Mouse (Mus musculus): Measurements from ENCODE around the gene Ndufa4l2. TPM values are rescaled to one million over a fixed set of nuclear protein-coding genes. Genes with fewer than 3 reads are reported as not detected.

Ndufa4l2 gene
- polyA plus RNA-seq, 1 experiment from 2014 or later, result 91.9 TPM

GRCm38 (mm10) chr10:127500894-127501893 is 13.6 kb upstream of the Ndufa4l2 start, which contains the start of gene Stac3:
Gene Stac3 (plus strand): TSS chr10:127501686.
- H3K4me2 ChIP-seq (ENCODE audit: low read depth, low read length), result no peak within 1 kb of the TSS
- peak; percentile 37 for DNase-seq (ENCODE audit: low spot score)
- no peak within 1 kb of the TSS for H3K27ac ChIP-seq (replicated peaks; ENCODE audit: low read depth, low read length)
- H3K4me3 ChIP-seq (ENCODE audit: low read depth, low read length), result no peak within 1 kb of the TSS
- no peaks in the 10 kb centered on the region for H3K27me3 ChIP-seq (replicated peaks; ENCODE audit: control insufficient read depth, insufficient read depth, low read length)
- no peaks in the 10 kb centered on the region for H3K4me1 ChIP-seq (ENCODE audit: control insufficient read depth, insufficient read depth, low read length)
- H3K36me3 ChIP-seq (ENCODE audit: control insufficient read depth, insufficient read depth, low read length), result peaks cover 52% of the 10 kb centered on the region
- H3K9me3 ChIP-seq (ENCODE audit: control insufficient read depth, low read length), result no peaks in the 10 kb centered on the region
- 61% methylated on average over 13 of the region's 13 CpGs for WGBS
- ATAC-seq (ENCODE audit: low read depth), result peak; percentile 54; the same call in 1 of the 2 replicates
- no peak within 1 kb of the TSS for H3K9ac ChIP-seq (ENCODE audit: low read depth, low read length)

- peaks cover 58% of the 10 kb centered on the region for H3K27me3 ChIP-seq (replicated peaks; ENCODE audit: control insufficient read depth, insufficient read depth, low read length)
- 0 out of 2 replicates have a peak, but pooled peaks have one; percentile 0 for ATAC-seq (ENCODE audit: low read depth)
- peak; percentile 72 for DNase-seq (ENCODE audit: low spot score)
- H3K4me3 ChIP-seq (ENCODE audit: low read depth, low read length), result peak overlapping the region; percentile 37; the same call in 1 of the 2 replicates
- no peaks in the 10 kb centered on the region for H3K9me3 ChIP-seq (ENCODE audit: control insufficient read depth, low read length)
- H3K9ac ChIP-seq (ENCODE audit: low read depth, low read length), result no peak overlapping the region
- H3K36me3 ChIP-seq (ENCODE audit: control insufficient read depth, insufficient read depth, low read length), result peaks cover 13% of the 10 kb centered on the region
- no peak overlapping the region for H3K27ac ChIP-seq (replicated peaks; ENCODE audit: low read depth, low read length)
- H3K4me2 ChIP-seq (ENCODE audit: low read depth, low read length), result peak overlapping the region; percentile 62
- peaks cover 31% of the 10 kb centered on the region for H3K4me1 ChIP-seq (ENCODE audit: control insufficient read depth, insufficient read depth, low read length)
- 4% methylated on average over 15 of the region's 15 CpGs for WGBS
Observed at GRCm38 (mm10) chr10:127508239-127508638, 6.5 kb upstream of the Ndufa4l2 start.

- Histone ChIP-seq H3K4me1 (ENCODE audit: control insufficient read depth, insufficient read depth, low read length) (peaks cover 41% of the 10 kb centered on the region), H3K27ac (replicated peaks; ENCODE audit: low read depth, low read length) (no peak overlapping the region), H3K9me3 (ENCODE audit: control insufficient read depth, low read length) (no peaks in the 10 kb centered on the region), H3K4me3 (ENCODE audit: low read depth, low read length) (peak overlapping the region; percentile 37), H3K27me3 (replicated peaks; ENCODE audit: control insufficient read depth, insufficient read depth, low read length) (peaks cover 68% of the 10 kb centered on the region), H3K9ac (ENCODE audit: low read depth, low read length) (peak overlapping the region; percentile 11; the same call in 1 of the 2 replicates), H3K4me2 (ENCODE audit: low read depth, low read length) (peak overlapping the region; percentile 62), H3K36me3 (ENCODE audit: control insufficient read depth, insufficient read depth, low read length) (peaks cover 5% of the 10 kb centered on the region)
- 0% methylated on average over 32 of the region's 35 CpGs for WGBS
- peak; percentile 91 for DNase-seq (ENCODE audit: low spot score)
- ATAC-seq (ENCODE audit: low read depth), result peak; percentile 41
Observed at GRCm38 (mm10) chr10:127509051-127509836, 5.5 kb upstream of the Ndufa4l2 start.

DNA sequence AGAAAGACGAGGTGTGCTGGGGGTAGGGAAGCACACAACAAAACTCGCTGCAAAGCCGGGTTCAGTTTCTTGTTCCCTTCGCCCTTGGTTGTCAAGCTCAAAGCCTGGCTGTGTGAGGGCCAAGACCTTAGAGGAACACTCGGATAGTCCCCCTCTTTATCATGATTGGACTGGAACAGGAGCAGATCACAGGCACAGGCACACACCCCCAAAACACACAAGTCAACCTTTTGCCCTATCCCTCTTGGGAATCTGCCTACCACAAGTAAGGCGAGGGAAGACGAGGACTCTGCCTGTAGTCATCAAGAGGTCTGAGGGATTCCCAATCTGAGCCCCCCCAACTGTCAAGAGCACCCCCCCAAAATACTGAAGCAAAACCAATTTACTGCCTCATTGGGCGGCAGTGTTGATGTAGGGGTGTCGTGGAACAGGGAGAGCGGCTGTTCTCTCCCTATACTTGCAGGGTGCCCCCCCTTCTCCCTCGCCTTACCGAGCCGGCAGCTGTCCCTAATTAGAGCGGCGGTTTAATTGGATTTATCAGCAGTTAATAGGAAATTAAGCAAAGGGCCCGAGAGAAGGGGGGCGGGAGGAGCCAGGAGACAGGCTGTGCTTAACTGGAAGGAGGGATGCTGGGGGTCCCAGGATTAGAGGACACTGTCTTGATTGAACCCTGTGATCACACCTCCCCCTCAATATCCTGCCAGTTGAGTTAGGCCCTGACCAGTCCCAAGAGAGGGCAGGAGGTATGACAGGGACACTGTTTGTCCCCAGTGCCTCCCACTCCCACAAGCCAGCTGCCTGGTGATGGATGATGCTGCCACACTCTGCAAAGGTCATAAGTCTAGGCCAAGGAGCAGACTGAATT is 4.7 kb upstream of the Ndufa4l2 start:
- Histone ChIP-seq H3K4me1 (ENCODE audit: control insufficient read depth, insufficient read depth, low read length) (peaks cover 43% of the 10 kb centered on the region), H3K36me3 (ENCODE audit: control insufficient read depth, insufficient read depth, low read length) (no peaks in the 10 kb centered on the region)

DNA sequence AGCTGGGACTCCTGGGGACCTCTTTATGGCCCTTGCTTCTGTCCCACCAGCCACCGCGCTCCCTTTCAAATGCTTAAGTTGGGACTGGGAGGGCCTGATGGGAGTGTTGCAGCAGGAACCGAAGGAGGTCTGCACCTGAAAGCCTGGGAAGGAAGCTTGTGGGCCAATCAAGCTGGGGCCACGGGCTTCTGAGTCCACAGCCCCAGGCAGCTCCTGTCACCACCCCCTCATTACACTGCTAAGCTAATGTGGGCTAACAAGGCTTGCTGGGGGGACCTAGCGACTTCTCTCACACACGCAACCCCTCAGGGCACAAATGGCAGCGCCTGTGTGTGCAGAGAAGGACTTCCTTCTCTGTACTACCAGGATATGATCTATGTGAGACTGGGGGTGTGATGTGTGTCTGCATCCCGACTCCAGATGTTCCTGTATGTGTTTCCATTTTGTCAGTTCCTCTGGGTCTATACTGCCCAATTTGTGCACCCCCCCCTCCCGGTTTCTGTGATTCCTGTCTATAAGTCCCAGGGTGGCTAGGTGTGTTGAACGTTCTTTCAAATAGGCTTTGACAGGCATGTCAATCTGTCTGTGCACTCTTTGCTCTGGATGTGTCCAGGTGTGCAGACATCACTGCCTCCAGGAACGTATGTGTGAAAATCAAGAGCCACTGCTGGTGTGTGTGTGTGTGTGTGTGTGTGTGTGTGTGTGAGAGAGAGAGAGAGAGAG is 3.7 kb upstream of the Ndufa4l2 start:
- H3K4me1 ChIP-seq (ENCODE audit: control insufficient read depth, insufficient read depth, low read length), result peaks cover 46% of the 10 kb centered on the region

More for the DNA sequence above, 4.7 kb upstream of the Ndufa4l2 start:
- peaks cover 77% of the 10 kb centered on the region for H3K27me3 ChIP-seq (replicated peaks; ENCODE audit: control insufficient read depth, insufficient read depth, low read length)
- DNase-seq (ENCODE audit: low spot score) (peak; percentile 42), ATAC-seq (ENCODE audit: low read depth) (no peak)
- H3K9me3 ChIP-seq (ENCODE audit: control insufficient read depth, low read length), result no peaks in the 10 kb centered on the region
- peak overlapping the region; percentile 62 for H3K4me2 ChIP-seq (ENCODE audit: low read depth, low read length)
- H3K9ac ChIP-seq (ENCODE audit: low read depth, low read length), result no peak overlapping the region
- H3K4me3 ChIP-seq (ENCODE audit: low read depth, low read length), result peak overlapping the region; percentile 37
- no peak overlapping the region for H3K27ac ChIP-seq (replicated peaks; ENCODE audit: low read depth, low read length)
- 15% methylated on average over 17 of the region's 17 CpGs for WGBS

GRCm38 (mm10) chr10:127511634-127512306 is 3.0 kb upstream of the Ndufa4l2 start:
- peaks cover 89% of the 10 kb centered on the region for H3K27me3 ChIP-seq (replicated peaks; ENCODE audit: control insufficient read depth, insufficient read depth, low read length)
- no peak overlapping the region; the same call in 1 of the 2 replicates for H3K27ac ChIP-seq (replicated peaks; ENCODE audit: low read depth, low read length)
- peak overlapping the region; percentile 57 for H3K9ac ChIP-seq (ENCODE audit: low read depth, low read length)
- peaks cover 52% of the 10 kb centered on the region for H3K4me1 ChIP-seq (ENCODE audit: control insufficient read depth, insufficient read depth, low read length)
- ATAC-seq (ENCODE audit: low read depth), result 0 out of 2 replicates have a peak, but pooled peaks have one; percentile 4
- 1% methylated on average over 40 of the region's 46 CpGs for WGBS
- peak; percentile 71 for DNase-seq (ENCODE audit: low spot score)
- H3K36me3 ChIP-seq (ENCODE audit: control insufficient read depth, insufficient read depth, low read length), result no peaks in the 10 kb centered on the region
- H3K4me2 ChIP-seq (ENCODE audit: low read depth, low read length), result peak overlapping the region; percentile 95
- H3K9me3 ChIP-seq (ENCODE audit: control insufficient read depth, low read length), result no peaks in the 10 kb centered on the region
- H3K4me3 ChIP-seq (ENCODE audit: low read depth, low read length), result peak overlapping the region; percentile 49

More for the DNA sequence above, 3.7 kb upstream of the Ndufa4l2 start:
- ATAC-seq (ENCODE audit: low read depth) (no peak), DNase-seq (ENCODE audit: low spot score) (peak; percentile 35)
- H3K36me3 ChIP-seq (ENCODE audit: control insufficient read depth, insufficient read depth, low read length), result no peaks in the 10 kb centered on the region
- H3K4me3 ChIP-seq (ENCODE audit: low read depth, low read length), result peak overlapping the region; percentile 49
- peak overlapping the region; percentile 95 for H3K4me2 ChIP-seq (ENCODE audit: low read depth, low read length)
- peaks cover 86% of the 10 kb centered on the region for H3K27me3 ChIP-seq (replicated peaks; ENCODE audit: control insufficient read depth, insufficient read depth, low read length)
- H3K9ac ChIP-seq (ENCODE audit: low read depth, low read length), result no peak overlapping the region; the same call in 1 of the 2 replicates
- no peaks in the 10 kb centered on the region for H3K9me3 ChIP-seq (ENCODE audit: control insufficient read depth, low read length)
- H3K27ac ChIP-seq (replicated peaks; ENCODE audit: low read depth, low read length), result no peak overlapping the region
- WGBS, result 13% methylated on average over 10 of the region's 11 CpGs

- H3K9me3 ChIP-seq (ENCODE audit: control insufficient read depth, low read length), result no peaks in the 10 kb centered on the region
- 1% methylated on average over 7 of the region's 7 CpGs for WGBS
- H3K9ac ChIP-seq (ENCODE audit: low read depth, low read length), result peak overlapping the region; percentile 57
- H3K4me2 ChIP-seq (ENCODE audit: low read depth, low read length), result peak overlapping the region; percentile 95
- peaks cover 84% of the 10 kb centered on the region for H3K27me3 ChIP-seq (replicated peaks; ENCODE audit: control insufficient read depth, insufficient read depth, low read length)
- ATAC-seq (ENCODE audit: low read depth) (no peak; the same call in 1 of the 2 replicates), DNase-seq (ENCODE audit: low spot score) (no peak)
- H3K27ac ChIP-seq (replicated peaks; ENCODE audit: low read depth, low read length), result no peak overlapping the region
- 0 out of 2 replicates have a peak, but pooled peaks cover 3% of the 10 kb centered on the region for H3K36me3 ChIP-seq (ENCODE audit: control insufficient read depth, insufficient read depth, low read length)
- H3K4me1 ChIP-seq (ENCODE audit: control insufficient read depth, insufficient read depth, low read length), result peaks cover 56% of the 10 kb centered on the region
- H3K4me3 ChIP-seq (ENCODE audit: low read depth, low read length), result peak overlapping the region; percentile 49
Observed at GRCm38 (mm10) chr10:127512307-127512666, 2.5 kb upstream of the Ndufa4l2 start.

Measured in embryonic facial prominence, embryonic 14.5 days (tissue).